Mouse (Mus musculus): ENCODE data around the gene Rabgap1l.

DNA sequence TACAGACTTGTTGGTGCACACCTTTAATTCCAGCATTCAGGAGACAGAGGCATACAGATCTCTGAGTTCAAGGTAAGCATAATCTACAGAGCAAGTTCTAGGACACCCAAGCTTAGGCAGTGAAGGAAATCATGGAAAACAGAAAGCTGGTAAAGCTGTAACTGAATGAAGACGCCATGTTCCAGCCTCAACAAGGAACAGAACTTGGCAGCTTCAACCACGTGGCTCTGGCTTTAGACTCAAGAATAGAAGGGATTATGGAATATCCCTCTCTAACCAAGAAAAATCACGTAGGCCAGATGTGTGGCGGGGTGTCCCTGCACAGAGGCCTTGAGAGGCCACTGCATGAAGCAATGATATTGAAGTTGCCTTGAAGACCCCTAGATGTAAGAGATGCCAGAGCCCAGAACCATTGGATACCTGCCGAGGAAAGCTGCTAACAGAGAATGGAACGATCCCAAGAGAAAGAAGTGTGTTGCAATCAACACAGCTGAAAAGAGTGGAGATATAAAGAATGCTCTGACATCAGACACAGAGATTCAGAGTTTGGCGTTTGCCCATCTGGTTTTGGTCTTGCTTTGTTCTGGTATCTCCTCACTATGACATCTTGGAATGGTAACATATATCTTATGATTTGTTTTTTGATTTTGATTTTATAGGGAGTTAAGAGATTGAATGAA is 102.4 kb downstream of the Rabgap1l start:
- no peak for TF ChIP-seq CTCF (IDR thresholded peaks at IDR 0.05)
- TF ChIP-seq EP300 (IDR thresholded peaks at IDR 0.05) = no peak
